ENCODE assay signal across 24 mouse cellular contexts in the genomic region with DNA sequence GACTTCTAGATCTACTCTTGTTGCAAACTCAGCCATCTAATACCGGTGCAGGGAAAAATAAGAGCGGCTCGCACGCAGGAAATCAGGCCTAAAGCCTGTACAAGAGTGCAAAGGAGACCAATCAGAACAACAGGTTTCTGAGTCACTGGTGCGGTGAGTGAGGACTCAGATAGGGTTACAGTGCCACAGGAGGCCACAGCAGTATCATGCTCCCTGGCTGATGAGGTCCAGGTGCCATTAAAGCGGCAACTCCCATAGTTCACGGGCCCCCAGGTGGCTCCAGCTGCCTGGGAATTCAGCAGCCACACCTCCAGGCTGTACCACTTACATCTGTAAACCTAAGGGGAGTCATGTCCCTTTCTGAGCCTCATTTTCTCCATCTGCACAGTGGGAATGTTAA. TPM values are rescaled to one million over a fixed set of nuclear protein-coding genes. Genes with fewer than 3 reads are reported as not detected.
"Had no signal": no experiment of that assay in that cellular context is flagged by ENCODE, and none has a peak within 500 bp of the region (broad histone marks: within the 10 kb centered on the region; RNA-seq: fewer than 3 reads in every experiment).

No protein-coding gene starts in this region.

- H3K9ac ChIP-seq: lung, embryonic 15.5 days; midbrain, embryonic 13.5 days; midbrain, embryonic 15.5 days; neural tube, embryonic 13.5 days; neural tube, embryonic 15.5 days had no signal

- H3K9me3 ChIP-seq: lung, embryonic 15.5 days; neural tube, embryonic 15.5 days had no signal

- ATAC-seq: lung, postnatal 0 days; midbrain, embryonic 13.5 days; midbrain, embryonic 15.5 days had no signal

- H3K4me2 ChIP-seq: lung, embryonic 15.5 days; midbrain, embryonic 11.5 days; midbrain, embryonic 13.5 days; midbrain, embryonic 15.5 days; neural tube, embryonic 13.5 days; neural tube, embryonic 15.5 days had no signal

- H3K27me3 ChIP-seq: lung, embryonic 15.5 days; midbrain, embryonic 13.5 days; midbrain, embryonic 15.5 days; neural tube, embryonic 13.5 days; neural tube, embryonic 15.5 days had no signal

- H3K4me3 ChIP-seq: lung, embryonic 15.5 days; megakaryocyte, embryonic 14.5 days; midbrain, embryonic 13.5 days; midbrain, embryonic 15.5 days; myocyte; neural tube, embryonic 13.5 days; neural tube, embryonic 15.5 days had no signal

- H3K36me3 ChIP-seq: lung, embryonic 15.5 days; midbrain, embryonic 13.5 days; midbrain, embryonic 15.5 days; neural tube, embryonic 13.5 days; neural tube, embryonic 15.5 days had no signal

- DNase-seq: lung, adult 2 months; lung, postnatal 14 days; lung, postnatal 36 days; retina, postnatal 1 day; right cerebral cortex, adult 18-20 months; right cerebral cortex, postnatal 25 days; right cerebral cortex, postnatal 4 days; spleen, adult 18-20 months; thymus, adult 2 months; thymus, postnatal 25 days; thymus, postnatal 4 days had no signal

- H3K27ac ChIP-seq: lung, embryonic 15.5 days; macrophage; midbrain, embryonic 13.5 days; midbrain, embryonic 15.5 days; neural tube, embryonic 13.5 days; neural tube, embryonic 15.5 days had no signal

- H3K4me1 ChIP-seq: lung, embryonic 15.5 days; megakaryocyte, embryonic 14.5 days; midbrain, embryonic 13.5 days; midbrain, embryonic 15.5 days; neural tube, embryonic 13.5 days; neural tube, embryonic 15.5 days had no signal

RNA-seq across cellular contexts. Expression of gene C2cd4b, which starts 27.1 kb away (rescaled TPM):
- polyA plus RNA-seq: macrophage; midbrain, embryonic 11.5 days; myocyte; stomach, embryonic 16.5 days; urinary bladder, adult 2 months had no signal

RNA-seq across cellular contexts. Expression of gene C2cd4a, which starts 45.8 kb away (rescaled TPM):
- polyA plus RNA-seq: macrophage; midbrain, embryonic 11.5 days; myocyte; neural tube, embryonic 11.5 days had no signal
